Mouse (Mus musculus) stomach, postnatal 0 days (tissue): ENCODE measurements around the gene Commd4.

Experiments used
- CTCF ChIP-seq: IDR thresholded peaks from 2 replicates; pipeline ENCODE4 v1.5.1; 2016; ENCODE audit warnings: antibody characterized with exemption, low read depth, mild to moderate bottlenecking, moderate library complexity
- EP300 ChIP-seq: optimal IDR thresholded peaks from 2 replicates; pipeline ENCODE3; 2016; ENCODE audit warnings: antibody characterized with exemption

DNA sequence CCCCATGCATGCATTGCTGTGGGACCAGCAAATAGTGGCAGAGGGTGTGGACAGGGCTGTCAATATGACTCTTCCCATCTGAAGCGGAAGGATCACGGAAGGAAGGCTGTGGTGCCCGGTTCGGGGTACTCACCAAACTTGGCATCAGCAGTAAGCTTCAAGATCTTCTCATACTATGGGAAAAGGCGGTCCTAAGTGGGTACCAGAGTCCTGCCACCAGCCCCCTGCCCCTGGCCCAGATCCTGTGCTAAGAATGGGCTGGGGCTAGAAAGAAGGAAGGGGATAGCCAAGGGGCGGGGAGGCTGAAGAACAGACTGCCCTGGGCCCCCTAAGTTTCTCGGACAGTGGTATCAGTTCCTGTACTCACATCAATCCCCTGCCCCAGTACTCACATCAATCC, 1.7 kb downstream of the Commd4 start:
- TF ChIP-seq CTCF (no peak), EP300 (no peak)
